Mouse (Mus musculus): ENCODE data around the gene Kl.

DNA sequence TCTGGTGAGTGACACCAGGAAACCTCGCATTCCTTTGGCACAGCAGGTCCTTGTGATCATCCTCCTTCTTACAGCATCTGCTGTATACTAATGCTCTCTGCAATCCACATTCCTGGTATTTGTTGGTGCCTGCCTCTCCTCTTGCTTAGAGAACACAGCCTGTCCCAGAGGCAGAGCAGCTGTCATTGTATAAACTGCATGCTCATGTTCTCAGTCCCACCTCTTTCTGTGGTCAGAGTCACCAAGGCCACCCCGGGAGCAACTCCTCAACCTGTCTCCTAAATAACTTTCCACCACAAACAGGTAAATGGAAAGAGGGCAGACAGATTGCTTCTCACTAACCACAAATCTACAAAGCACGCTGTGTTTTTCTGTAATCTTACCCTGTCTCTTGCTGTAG, 18.1 kb downstream of the Kl start:
- TF ChIP-seq CTCF (IDR thresholded peaks at IDR 0.05; ENCODE audit: control insufficient read depth, insufficient read depth, low read length) (no peak), POLR2A (IDR thresholded peaks at IDR 0.05; ENCODE audit: borderline replicate concordance, control insufficient read depth, low read depth, low read length) (no peak)
